Mouse (Mus musculus) cerebellum, adult 2 months (tissue): ENCODE measurements around the gene Eif4g1. TPM values are rescaled to one million over a fixed set of nuclear protein-coding genes. Genes with fewer than 3 reads are reported as not detected.

Source experiments
- DNase-seq, 2 experiments: peaks; one replicate each; pipeline ENCODE4 v3.0.0; 2021
- H3K27ac ChIP-seq: fragments of 200-500 bp; 2 replicates; pipeline ENCODE4 v1.5.1; 2012; ENCODE audit warnings: low read length, control low read depth, inconsistent platforms; ENCODE audit not compliant: insufficient read depth
- H3K27me3 ChIP-seq: fragments of 200-500 bp; 2 replicates; pipeline ENCODE4 v1.6.1; 2012; ENCODE audit warnings: inconsistent platforms, mild to moderate bottlenecking, low read length, moderate library complexity; ENCODE audit not compliant: control insufficient read depth, insufficient read depth
- H3K4me1 ChIP-seq: fragments of 200-500 bp; 2 replicates; pipeline ENCODE4 v1.6.1; 2011; ENCODE audit warnings: low read length; ENCODE audit not compliant: control insufficient read depth, insufficient read depth
- H3K4me3 ChIP-seq: fragments of 200-500 bp; replicated peaks from 2 replicates; pipeline ENCODE3; 2011; ENCODE audit warnings: mild to moderate bottlenecking, low read depth, low read length, control low read depth; ENCODE audit not compliant: insufficient read depth
- CTCF ChIP-seq: fragments of 200-500 bp; IDR thresholded peaks from 2 replicates; pipeline ENCODE4 v1.5.1; 2011; ENCODE audit warnings: low read depth, mild to moderate bottlenecking, control low read depth, low read length, moderate library complexity, borderline replicate concordance; ENCODE audit not compliant: insufficient read depth
- POLR2A ChIP-seq: fragments of 200-500 bp; IDR thresholded peaks from 2 replicates; pipeline ENCODE4 v1.6.1; 2011; ENCODE audit warnings: low read length, control low read depth, borderline replicate concordance; ENCODE audit not compliant: insufficient read depth
- WGBS: fragments of 180-500 bp; shearing (Covaris S2); methylation state at CpG from one replicate; pipeline ENCODE4 v1.1.7; 2018; 5-methylcytosine and 5-hydroxymethylcytosine counted together
- polyA plus RNA-seq: library from polyadenylated mRNA; depleted of rRNA; stranded (reverse); fragments of >200 nt; gene quantifications from 2 replicates; pipeline ENCODE4 v1.2.3, GENCODE M21; 2012

Eif4g1 gene
- polyA plus RNA-seq, 1 experiment: 184 TPM

- WGBS: 93% methylated on average over 6 of the region's 6 CpGs
- Histone ChIP-seq H3K4me1 (peaks cover 44% of the 10 kb centered on the region), H3K27ac (no peak overlapping the region), H3K4me3 (no peak overlapping the region), H3K27me3 (no peaks in the 10 kb centered on the region)
- TF ChIP-seq POLR2A: no peak
- no peak for TF ChIP-seq CTCF
- no peak for DNase-seq
Measured at GRCm38 (mm10) chr16:20703699-20704400, 35.7 kb downstream of the Eif4g1 start.

GRCm38 (mm10) chr16:20705786-20706185 lies 37.7 kb downstream of the Eif4g1 start:
- 16% methylated on average over 3 of the region's 3 CpGs for WGBS
- peak overlapping the region; percentile 34; the same call in 1 of the 2 replicates for H3K27ac ChIP-seq
- peak; percentile 51 to 70 for DNase-seq

GRCm38 (mm10) chr16:20706407-20707055 lies 38.4 kb downstream of the Eif4g1 start:
- peak; percentile 41 to 51 for DNase-seq
- peaks cover 26% of the 10 kb centered on the region for H3K4me1 ChIP-seq
- H3K4me3 ChIP-seq: no peak overlapping the region
- TF ChIP-seq POLR2A (no peak), CTCF (no peak)
- WGBS: 56% methylated on average over 2 of the region's 2 CpGs
- no peaks in the 10 kb centered on the region for H3K27me3 ChIP-seq
- no peak overlapping the region for H3K27ac ChIP-seq

More at GRCm38 (mm10) chr16:20705786-20706185, 37.7 kb downstream of the Eif4g1 start:
- Histone ChIP-seq H3K4me1 (peaks cover 30% of the 10 kb centered on the region), H3K4me3 (no peak overlapping the region), H3K27me3 (no peaks in the 10 kb centered on the region)
- TF ChIP-seq CTCF (no peak), POLR2A (no peak)

GRCm38 (mm10) chr16:20708220-20708938 lies 40.3 kb downstream of the Eif4g1 start:
- Histone ChIP-seq H3K27ac (no peak overlapping the region), H3K27me3 (no peaks in the 10 kb centered on the region), H3K4me3 (no peak overlapping the region), H3K4me1 (peaks cover 20% of the 10 kb centered on the region)
- 92% methylated on average over 21 of the region's 21 CpGs for WGBS
- no peak for DNase-seq
- TF ChIP-seq POLR2A (no peak), CTCF (no peak)

GRCm38 (mm10) chr16:20708939-20709734 lies 41.0 kb downstream of the Eif4g1 start:
- WGBS: 77% methylated on average over 19 of the region's 19 CpGs
- peak; percentile 48; the same call in 1 of the 2 replicates for TF ChIP-seq CTCF
- TF ChIP-seq POLR2A: no peak
- peaks cover 22% of the 10 kb centered on the region for H3K4me1 ChIP-seq
- H3K4me3 ChIP-seq: no peak overlapping the region
- DNase-seq: peak in 1 of 2 experiments; percentile 46
- no peaks in the 10 kb centered on the region for H3K27me3 ChIP-seq
- no peak overlapping the region for H3K27ac ChIP-seq

GRCm38 (mm10) chr16:20710370-20710769 lies 42.3 kb downstream of the Eif4g1 start:
- TF ChIP-seq POLR2A: no peak
- no peak for TF ChIP-seq CTCF
- H3K4me1 ChIP-seq: peaks cover 27% of the 10 kb centered on the region
- H3K27ac ChIP-seq: no peak overlapping the region
- no peaks in the 10 kb centered on the region for H3K27me3 ChIP-seq
- DNase-seq: no peak
- H3K4me3 ChIP-seq: no peak overlapping the region
- 94% methylated on average over 11 of the region's 11 CpGs for WGBS

GRCm38 (mm10) chr16:20710810-20711209 lies 42.7 kb downstream of the Eif4g1 start:
- Histone ChIP-seq H3K4me3 (no peak overlapping the region), H3K27me3 (no peaks in the 10 kb centered on the region), H3K27ac (no peak overlapping the region), H3K4me1 (peaks cover 23% of the 10 kb centered on the region)
- TF ChIP-seq CTCF (peak; percentile 38; the same call in 1 of the 2 replicates), POLR2A (no peak)
- DNase-seq: no peak
- WGBS: 64% methylated on average over 4 of the region's 4 CpGs
